Mouse (Mus musculus) cortical plate, adult 2 months (tissue): ENCODE results near the gene Selenof. TPM values are rescaled to one million over a fixed set of nuclear protein-coding genes. Genes with fewer than 3 reads are reported as not detected.

Source experiments
- H3K27ac ChIP-seq: fragments of 200-500 bp; 2 replicates; pipeline ENCODE4 v1.5.1; 2012; ENCODE audit warnings: low read length, control low read depth, inconsistent platforms; ENCODE audit not compliant: insufficient read depth
- H3K4me1 ChIP-seq: fragments of 200-500 bp; 2 replicates; pipeline ENCODE4 v1.6.1; 2011; ENCODE audit warnings: low read length; ENCODE audit not compliant: control insufficient read depth, insufficient read depth
- H3K4me3 ChIP-seq: fragments of 200-500 bp; 2 replicates; pipeline ENCODE4 v1.5.1; 2011; ENCODE audit warnings: mild to moderate bottlenecking, low read length, control low read depth; ENCODE audit not compliant: insufficient read depth
- CTCF ChIP-seq: fragments of 200-500 bp; IDR thresholded peaks from 2 replicates; pipeline ENCODE4 v1.5.1; 2011; ENCODE audit warnings: mild to moderate bottlenecking, control low read depth, low read length; ENCODE audit not compliant: insufficient read depth; ENCODE audit errors: extremely low read depth
- POLR2A ChIP-seq: fragments of 200-500 bp; IDR thresholded peaks from 2 replicates; pipeline ENCODE4 v1.6.1; 2011; ENCODE audit warnings: mild to moderate bottlenecking, low read length, control low read depth; ENCODE audit not compliant: insufficient read depth; ENCODE audit errors: extremely low read depth
- polyA plus RNA-seq: library from polyadenylated mRNA; depleted of rRNA; stranded (reverse); fragments of >200 nt; gene quantifications from 2 replicates; pipeline ENCODE4 v1.2.3, GENCODE M21; 2012

Gene Selenof
- polyA plus RNA-seq, 1 experiment, result 279 TPM

- TF ChIP-seq CTCF, result no peak
- no peak for TF ChIP-seq POLR2A
- Histone ChIP-seq H3K27ac (no peak overlapping the region), H3K4me1 (peaks cover 20% of the 10 kb centered on the region), H3K4me3 (no peak overlapping the region)
Measured at GRCm38 (mm10) chr3:144546490-144546889, 23.6 kb upstream of the Selenof start.

- Histone ChIP-seq H3K4me3 (no peak overlapping the region), H3K4me1 (peaks cover 16% of the 10 kb centered on the region), H3K27ac (no peak overlapping the region)
- TF ChIP-seq CTCF, result no peak
- no peak for TF ChIP-seq POLR2A
Measured at GRCm38 (mm10) chr3:144548186-144548845, 21.8 kb upstream of the Selenof start.

DNA sequence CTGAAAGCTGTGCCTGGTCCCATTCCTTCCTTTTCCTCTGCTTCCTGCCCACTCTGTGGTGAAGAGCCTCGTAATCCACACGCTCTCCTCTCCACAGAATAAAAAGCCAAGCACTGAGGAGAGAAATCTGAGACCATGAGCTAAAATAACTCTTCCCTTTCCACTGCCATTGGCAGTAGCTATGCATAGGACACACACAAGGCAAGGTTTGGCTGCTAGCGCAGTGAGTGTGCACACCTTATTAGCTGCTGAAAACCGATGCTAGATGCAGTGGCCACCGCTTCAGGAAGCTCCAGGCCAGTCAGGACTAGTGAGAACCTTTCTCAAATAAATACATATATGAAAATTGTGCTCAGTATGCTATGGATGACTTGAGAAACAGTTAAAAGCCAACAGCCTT, 20.1 kb upstream of the Selenof start:
- Histone ChIP-seq H3K4me3 (no peak overlapping the region), H3K27ac (no peak overlapping the region), H3K4me1 (peaks cover 16% of the 10 kb centered on the region)
- TF ChIP-seq POLR2A (no peak), CTCF (no peak)

GRCm38 (mm10) chr3:144550659-144551058, 19.4 kb upstream of the Selenof start:
- no peak overlapping the region for H3K4me3 ChIP-seq
- H3K4me1 ChIP-seq, result peaks cover 14% of the 10 kb centered on the region
- H3K27ac ChIP-seq, result no peak overlapping the region
- no peak for TF ChIP-seq CTCF
- TF ChIP-seq POLR2A, result no peak

DNA sequence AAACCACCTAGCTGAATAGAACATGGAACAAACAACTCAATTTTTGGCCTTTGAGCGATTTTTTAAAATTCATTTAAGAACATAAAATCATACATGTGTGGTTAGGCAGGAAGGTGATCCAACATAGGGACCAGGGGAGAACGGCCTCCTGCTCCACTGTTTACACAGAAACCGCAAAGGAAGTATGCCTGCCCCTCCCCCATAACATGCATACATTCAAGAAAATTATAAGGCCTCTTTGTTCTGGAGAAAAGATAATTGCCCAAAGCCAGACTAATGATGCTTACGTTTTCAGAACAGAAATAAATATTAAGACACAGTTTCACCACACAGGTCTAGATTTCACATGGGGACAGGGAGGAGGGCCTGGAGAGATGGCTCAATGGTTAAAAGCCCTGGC, 18.7 kb upstream of the Selenof start:
- Histone ChIP-seq H3K4me3 (no peak overlapping the region), H3K4me1 (peaks cover 13% of the 10 kb centered on the region), H3K27ac (no peak overlapping the region)
- TF ChIP-seq POLR2A, result no peak

DNA sequence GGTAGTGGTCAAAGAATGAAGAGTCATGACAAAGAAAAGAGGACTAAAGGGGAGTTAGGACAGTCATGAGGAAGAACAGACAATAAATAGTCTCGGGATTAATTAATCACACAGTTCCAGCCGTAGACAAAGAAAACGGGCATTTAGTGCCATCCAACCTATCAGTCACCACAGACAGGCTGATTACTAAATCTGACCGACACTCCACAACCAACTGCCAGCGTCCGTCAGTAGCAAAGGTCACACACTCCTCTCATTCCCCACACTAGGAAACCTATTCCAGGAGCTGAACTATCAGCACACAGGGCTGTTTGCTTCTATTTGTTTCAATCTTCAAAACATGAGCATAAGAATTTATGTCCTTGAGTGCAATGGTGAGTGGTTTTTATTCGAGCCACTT, 16.2 kb upstream of the Selenof start:
- H3K4me1 ChIP-seq, result peaks cover 7% of the 10 kb centered on the region; the same call in 1 of the 2 replicates

DNA sequence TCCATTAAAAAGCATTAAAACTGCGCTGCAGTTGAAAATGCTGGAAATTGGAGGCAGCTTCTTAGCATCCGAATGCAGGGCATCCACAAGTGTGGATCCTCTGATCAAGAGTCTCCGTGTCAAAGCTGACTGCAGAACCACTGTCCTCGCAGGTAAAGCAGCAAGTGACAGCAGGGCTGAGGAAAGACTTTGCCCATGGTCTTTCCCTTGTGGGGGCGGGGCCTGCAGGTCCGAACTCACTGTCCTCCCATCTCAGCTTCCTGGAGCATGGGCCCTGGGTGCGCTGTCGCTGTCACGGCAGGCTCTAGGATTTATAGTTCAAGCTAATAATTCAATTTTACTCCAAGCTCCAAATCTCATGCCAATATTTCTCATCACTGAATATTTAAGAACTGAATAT, 15.6 kb upstream of the Selenof start:
- no peak for TF ChIP-seq POLR2A
- Histone ChIP-seq H3K4me1 (peaks cover 7% of the 10 kb centered on the region; the same call in 1 of the 2 replicates), H3K27ac (no peak overlapping the region), H3K4me3 (no peak overlapping the region)

More for the DNA sequence above, 16.2 kb upstream of the Selenof start:
- TF ChIP-seq CTCF (no peak), POLR2A (no peak)
- H3K27ac ChIP-seq, result no peak overlapping the region
- H3K4me3 ChIP-seq, result no peak overlapping the region

DNA sequence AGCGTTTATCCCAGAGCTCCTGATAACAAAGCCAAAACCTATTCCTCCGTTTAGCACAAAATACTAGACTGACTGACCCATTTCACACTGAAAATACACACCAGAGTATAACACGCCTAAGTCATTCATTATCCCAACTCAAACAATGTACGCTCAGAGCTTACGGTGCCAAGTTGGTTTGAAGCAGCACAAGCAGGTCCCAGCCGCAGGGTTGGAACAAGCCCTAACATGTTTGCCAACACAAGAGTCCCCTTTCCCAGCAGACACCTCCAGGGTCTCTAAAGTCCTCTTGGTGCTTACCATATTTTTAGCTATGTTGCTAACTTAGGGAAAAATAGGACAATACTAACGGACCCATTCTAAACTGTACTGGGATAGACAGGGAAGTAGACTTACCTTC, 15.0 kb upstream of the Selenof start:
- Histone ChIP-seq H3K4me3 (no peak overlapping the region), H3K27ac (no peak overlapping the region), H3K4me1 (peaks cover 7% of the 10 kb centered on the region; the same call in 1 of the 2 replicates)
- TF ChIP-seq CTCF, result no peak
- TF ChIP-seq POLR2A, result no peak

DNA sequence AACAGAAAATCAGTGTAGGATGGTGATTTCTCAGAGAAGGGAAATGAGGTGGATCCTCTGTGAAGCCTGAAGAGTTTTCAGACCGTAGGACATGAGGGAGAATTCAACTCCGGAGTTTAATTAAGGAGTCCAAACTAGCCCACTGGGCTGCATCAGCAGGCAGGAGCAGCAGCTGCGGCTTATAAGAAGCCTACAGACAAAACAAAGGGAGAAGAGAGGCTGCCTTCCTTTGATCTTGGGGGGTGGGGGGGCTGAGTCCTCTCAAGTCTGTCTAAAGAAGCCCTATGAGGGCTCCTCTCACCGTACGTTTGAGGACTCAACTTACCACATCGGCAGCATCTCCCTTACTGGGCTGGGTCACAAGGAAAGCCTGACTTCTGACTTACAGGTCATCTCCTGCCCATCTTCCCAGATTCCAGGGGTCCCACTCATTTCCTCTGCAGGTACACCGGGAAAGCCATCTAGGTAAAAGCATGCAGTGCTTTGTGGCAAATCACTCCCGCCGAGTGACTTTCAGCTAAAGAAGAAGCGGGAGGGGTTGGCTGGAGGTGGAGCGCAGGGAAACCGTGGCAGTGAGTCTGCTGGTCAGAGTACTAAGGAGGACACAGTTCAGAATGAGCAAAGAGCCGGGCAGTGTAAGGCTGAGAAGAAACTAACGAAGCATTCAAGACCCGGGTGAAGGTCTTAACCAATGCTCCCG, 13.3 kb upstream of the Selenof start:
- no peak overlapping the region for H3K4me3 ChIP-seq
- no peak for TF ChIP-seq POLR2A
- no peak for TF ChIP-seq CTCF
- H3K4me1 ChIP-seq, result peaks cover 2% of the 10 kb centered on the region; the same call in 1 of the 2 replicates
- H3K27ac ChIP-seq, result no peak overlapping the region

GRCm38 (mm10) chr3:144558274-144558673, 11.8 kb upstream of the Selenof start:
- TF ChIP-seq CTCF, result no peak
- no peak for TF ChIP-seq POLR2A
- Histone ChIP-seq H3K4me3 (no peak overlapping the region), H3K27ac (no peak overlapping the region), H3K4me1 (peaks cover 2% of the 10 kb centered on the region; the same call in 1 of the 2 replicates)
